Mouse (Mus musculus): Measurements from ENCODE around the gene Atp8a2. TPM values are rescaled to one million over a fixed set of nuclear protein-coding genes. Genes with fewer than 3 reads are reported as not detected.

The Atp8a2 gene
- total and polyA plus RNA-seq, 2 experiments from 2014 or later, result 5.2 to 115 TPM

GRCm38 (mm10) chr14:59689596-59689995 is 507.4 kb downstream of the Atp8a2 start:
- Histone ChIP-seq H3K36me3 (replicated peaks; ENCODE audit: control insufficient read depth, insufficient read depth, low read length) (no peaks in the 10 kb centered on the region), H3K27me3 (ENCODE audit: control insufficient read depth, insufficient read depth, low read length) (no peaks in the 10 kb centered on the region), H3K4me2 (ENCODE audit: low read depth, low read length) (no peak overlapping the region), H3K4me3 (ENCODE audit: low read depth, low read length) (no peak overlapping the region), H3K27ac (ENCODE audit: low read depth) (no peak overlapping the region), H3K9me3 (replicated peaks; ENCODE audit: control insufficient read depth, low read length) (no peaks in the 10 kb centered on the region), H3K9ac (replicated peaks; ENCODE audit: low read depth, low read length) (no peak overlapping the region), H3K4me1 (ENCODE audit: control insufficient read depth, insufficient read depth) (peaks cover 5% of the 10 kb centered on the region; the same call in 1 of the 2 replicates)
- TF ChIP-seq EP300 (IDR thresholded peaks at IDR 0.05; ENCODE audit: low read depth) (no peak), CTCF (IDR thresholded peaks at IDR 0.05; ENCODE audit: low read depth) (no peak)
- DNase-seq (ENCODE audit: low spot score) (no peak), ATAC-seq (ENCODE audit: insufficient read depth, low read depth) (no peak)
- WGBS, result 39% methylated on average over 4 of the region's 4 CpGs

GRCm38 (mm10) chr14:59686229-59686628 is 510.8 kb downstream of the Atp8a2 start:
- H3K27ac ChIP-seq (ENCODE audit: low read depth), result no peak overlapping the region
- no peak overlapping the region for H3K4me2 ChIP-seq (ENCODE audit: low read depth, low read length)
- no peak overlapping the region for H3K9ac ChIP-seq (replicated peaks; ENCODE audit: low read depth, low read length)
- H3K27me3 ChIP-seq (ENCODE audit: control insufficient read depth, insufficient read depth, low read length), result no peaks in the 10 kb centered on the region
- no peak for DNase-seq (ENCODE audit: low spot score)
- TF ChIP-seq EP300 (IDR thresholded peaks at IDR 0.05; ENCODE audit: low read depth) (no peak), CTCF (IDR thresholded peaks at IDR 0.05; ENCODE audit: low read depth) (no peak)
- H3K9me3 ChIP-seq (replicated peaks; ENCODE audit: control insufficient read depth, low read length), result no peaks in the 10 kb centered on the region
- WGBS, result 49% methylated on average over 5 of the region's 5 CpGs
- H3K4me3 ChIP-seq (ENCODE audit: low read depth, low read length), result no peak overlapping the region
- no peaks in the 10 kb centered on the region for H3K36me3 ChIP-seq (replicated peaks; ENCODE audit: control insufficient read depth, insufficient read depth, low read length)
- no peak for ATAC-seq (ENCODE audit: insufficient read depth, low read depth)
- H3K4me1 ChIP-seq (ENCODE audit: control insufficient read depth, insufficient read depth), result peaks cover 5% of the 10 kb centered on the region; the same call in 1 of the 2 replicates

GRCm38 (mm10) chr14:59685343-59685742 is 511.6 kb downstream of the Atp8a2 start:
- H3K27ac ChIP-seq (ENCODE audit: low read depth), result 0 out of 2 replicates have a peak overlapping the region, but pooled peaks have one; percentile 11
- no peak overlapping the region for H3K4me3 ChIP-seq (ENCODE audit: low read depth, low read length)
- ATAC-seq (ENCODE audit: insufficient read depth, low read depth) (no peak), DNase-seq (ENCODE audit: low spot score) (no peak)
- H3K9me3 ChIP-seq (replicated peaks; ENCODE audit: control insufficient read depth, low read length), result no peaks in the 10 kb centered on the region
- 0 out of 2 replicates have a peak overlapping the region, but pooled peaks have one; percentile 21 for H3K4me2 ChIP-seq (ENCODE audit: low read depth, low read length)
- H3K4me1 ChIP-seq (ENCODE audit: control insufficient read depth, insufficient read depth), result peaks cover 5% of the 10 kb centered on the region; the same call in 1 of the 2 replicates
- WGBS, result 56% methylated on average over 8 of the region's 8 CpGs
- no peak overlapping the region for H3K9ac ChIP-seq (replicated peaks; ENCODE audit: low read depth, low read length)
- TF ChIP-seq CTCF (IDR thresholded peaks at IDR 0.05; ENCODE audit: low read depth) (no peak), EP300 (IDR thresholded peaks at IDR 0.05; ENCODE audit: low read depth) (no peak)
- no peaks in the 10 kb centered on the region for H3K27me3 ChIP-seq (ENCODE audit: control insufficient read depth, insufficient read depth, low read length)
- H3K36me3 ChIP-seq (replicated peaks; ENCODE audit: control insufficient read depth, insufficient read depth, low read length), result no peaks in the 10 kb centered on the region

- H3K27ac ChIP-seq (ENCODE audit: low read depth), result no peak overlapping the region
- no peak overlapping the region for H3K9ac ChIP-seq (replicated peaks; ENCODE audit: low read depth, low read length)
- WGBS, result 71% methylated on average over 4 of the region's 4 CpGs
- H3K4me3 ChIP-seq (ENCODE audit: low read depth, low read length), result no peak overlapping the region
- H3K36me3 ChIP-seq (replicated peaks; ENCODE audit: control insufficient read depth, insufficient read depth, low read length), result no peaks in the 10 kb centered on the region
- TF ChIP-seq EP300 (IDR thresholded peaks at IDR 0.05; ENCODE audit: low read depth) (no peak), CTCF (IDR thresholded peaks at IDR 0.05; ENCODE audit: low read depth) (no peak)
- ATAC-seq (ENCODE audit: insufficient read depth, low read depth), result no peak
- H3K27me3 ChIP-seq (ENCODE audit: control insufficient read depth, insufficient read depth, low read length), result no peaks in the 10 kb centered on the region
- no peaks in the 10 kb centered on the region for H3K9me3 ChIP-seq (replicated peaks; ENCODE audit: control insufficient read depth, low read length)
- no peak for DNase-seq (ENCODE audit: low spot score)
- H3K4me1 ChIP-seq (ENCODE audit: control insufficient read depth, insufficient read depth), result no peaks in the 10 kb centered on the region
- no peak overlapping the region for H3K4me2 ChIP-seq (ENCODE audit: low read depth, low read length)
These were observed 515.1 kb downstream of the Atp8a2 start for GRCm38 (mm10) chr14:59681906-59682305.

GRCm38 (mm10) chr14:59677598-59678003 is 519.4 kb downstream of the Atp8a2 start:
- H3K4me3 ChIP-seq (ENCODE audit: low read depth, low read length), result no peak overlapping the region
- 49% methylated on average over 7 of the region's 7 CpGs for WGBS
- H3K4me2 ChIP-seq (ENCODE audit: low read depth, low read length), result no peak overlapping the region
- no peak for TF ChIP-seq CTCF (IDR thresholded peaks at IDR 0.05; ENCODE audit: low read depth)
- TF ChIP-seq EP300 (IDR thresholded peaks at IDR 0.05; ENCODE audit: low read depth), result no peak
- H3K9ac ChIP-seq (replicated peaks; ENCODE audit: low read depth, low read length), result no peak overlapping the region
- no peaks in the 10 kb centered on the region for H3K9me3 ChIP-seq (replicated peaks; ENCODE audit: control insufficient read depth, low read length)
- no peaks in the 10 kb centered on the region for H3K27me3 ChIP-seq (ENCODE audit: control insufficient read depth, insufficient read depth, low read length)
- H3K4me1 ChIP-seq (ENCODE audit: control insufficient read depth, insufficient read depth), result no peaks in the 10 kb centered on the region
- H3K27ac ChIP-seq (ENCODE audit: low read depth), result no peak overlapping the region
- H3K36me3 ChIP-seq (replicated peaks; ENCODE audit: control insufficient read depth, insufficient read depth, low read length), result no peaks in the 10 kb centered on the region
- ATAC-seq (ENCODE audit: insufficient read depth, low read depth), result no peak
- DNase-seq (ENCODE audit: low spot score), result no peak

- TF ChIP-seq EP300 (IDR thresholded peaks at IDR 0.05; ENCODE audit: low read depth) (no peak), CTCF (IDR thresholded peaks at IDR 0.05; ENCODE audit: low read depth) (no peak)
- no peaks in the 10 kb centered on the region for H3K4me1 ChIP-seq (ENCODE audit: control insufficient read depth, insufficient read depth)
- no peak overlapping the region for H3K4me2 ChIP-seq (ENCODE audit: low read depth, low read length)
- H3K9me3 ChIP-seq (replicated peaks; ENCODE audit: control insufficient read depth, low read length), result no peaks in the 10 kb centered on the region
- DNase-seq (ENCODE audit: low spot score), result no peak
- H3K36me3 ChIP-seq (replicated peaks; ENCODE audit: control insufficient read depth, insufficient read depth, low read length), result no peaks in the 10 kb centered on the region
- no peak for ATAC-seq (ENCODE audit: insufficient read depth, low read depth)
- 66% methylated on average over 4 of the region's 4 CpGs for whole genome bisulfite sequencing
- no peak overlapping the region for H3K27ac ChIP-seq (ENCODE audit: low read depth)
- no peak overlapping the region for H3K9ac ChIP-seq (replicated peaks; ENCODE audit: low read depth, low read length)
- H3K27me3 ChIP-seq (ENCODE audit: control insufficient read depth, insufficient read depth, low read length), result no peaks in the 10 kb centered on the region
- H3K4me3 ChIP-seq (ENCODE audit: low read depth, low read length), result no peak overlapping the region
These were observed 521.6 kb downstream of the Atp8a2 start for GRCm38 (mm10) chr14:59675330-59675729.

All from heart, postnatal 0 days (tissue).